Mouse (Mus musculus): ENCODE measurements around the gene Smyd2.

The Smyd2 gene

GRCm38 (mm10) chr1:189876162-189876561 is 46.0 kb downstream of the Smyd2 start:
- in situ Hi-C loops (cut with MboI; ENCODE audit: low sequenced_read_pairs): loop anchor here (10.0 kb wide), 2 partner anchors 99 to 181 kb away; no protein-coding TSS in a partner anchor

GRCm38 (mm10) chr1:189875439-189875861 is 46.7 kb downstream of the Smyd2 start:
- in situ Hi-C loops (cut with MboI; ENCODE audit: low sequenced_read_pairs): loop anchor here (10.0 kb wide), 2 partner anchors 99 to 181 kb away; no protein-coding TSS in a partner anchor

GRCm38 (mm10) chr1:189873591-189873990 is 48.6 kb downstream of the Smyd2 start:
- in situ Hi-C loops (cut with MboI; ENCODE audit: low sequenced_read_pairs): loop anchor here (10.0 kb wide), 2 partner anchors 101 to 179 kb away; no protein-coding TSS in a partner anchor

GRCm38 (mm10) chr1:189872050-189872449 is 50.1 kb downstream of the Smyd2 start:
- in situ Hi-C loops (cut with MboI; ENCODE audit: low sequenced_read_pairs): loop anchor here (10.0 kb wide), 2 partner anchors 103 to 177 kb away; no protein-coding TSS in a partner anchor

GRCm38 (mm10) chr1:189871625-189872024 is 50.5 kb downstream of the Smyd2 start:
- in situ Hi-C loops (cut with MboI; ENCODE audit: low sequenced_read_pairs): loop anchor here (10.0 kb wide), 2 partner anchors 103 to 177 kb away; no protein-coding TSS in a partner anchor

- in situ Hi-C loops (cut with MboI; ENCODE audit: low sequenced_read_pairs): loop anchor here (10.0 kb wide), 2 partner anchors 104 to 176 kb away; no protein-coding TSS in a partner anchor
Measured at GRCm38 (mm10) chr1:189870539-189870938, 51.6 kb downstream of the Smyd2 start.

- in situ Hi-C loops (cut with MboI; ENCODE audit: low sequenced_read_pairs): loop anchor here (10.0 kb wide), 2 partner anchors 105 to 175 kb away; no protein-coding TSS in a partner anchor
Measured at GRCm38 (mm10) chr1:189869651-189870270, 52.4 kb downstream of the Smyd2 start.

GRCm38 (mm10) chr1:189868036-189868435 is 54.1 kb downstream of the Smyd2 start:
- in situ Hi-C loops (cut with MboI; ENCODE audit: low sequenced_read_pairs): no loop called here

- in situ Hi-C loops (cut with MboI; ENCODE audit: low sequenced_read_pairs): no loop called here
Measured at GRCm38 (mm10) chr1:189867497-189867896, 54.7 kb downstream of the Smyd2 start.

GRCm38 (mm10) chr1:189867034-189867433 is 55.1 kb downstream of the Smyd2 start:
- in situ Hi-C loops (cut with MboI; ENCODE audit: low sequenced_read_pairs): no loop called here

GRCm38 (mm10) chr1:189866621-189867020 is 55.5 kb downstream of the Smyd2 start:
- in situ Hi-C loops (cut with MboI; ENCODE audit: low sequenced_read_pairs): no loop called here

- in situ Hi-C loops (cut with MboI; ENCODE audit: low sequenced_read_pairs): no loop called here
Measured at GRCm38 (mm10) chr1:189864846-189865560, 57.2 kb downstream of the Smyd2 start.

- in situ Hi-C loops (cut with MboI; ENCODE audit: low sequenced_read_pairs): no loop called here
Measured at GRCm38 (mm10) chr1:189864301-189864700, 57.9 kb downstream of the Smyd2 start.

GRCm38 (mm10) chr1:189863727-189864126 is 58.4 kb downstream of the Smyd2 start:
- in situ Hi-C loops (cut with MboI; ENCODE audit: low sequenced_read_pairs): no loop called here

GRCm38 (mm10) chr1:189860942-189861315 is 61.2 kb downstream of the Smyd2 start:
- in situ Hi-C loops (cut with MboI; ENCODE audit: low sequenced_read_pairs): no loop called here

GRCm38 (mm10) chr1:189860112-189860941 is 61.8 kb downstream of the Smyd2 start:
- in situ Hi-C loops (cut with MboI; ENCODE audit: low sequenced_read_pairs): no loop called here

- in situ Hi-C loops (cut with MboI; ENCODE audit: low sequenced_read_pairs): no loop called here
Measured at GRCm38 (mm10) chr1:189858377-189858776, 63.8 kb downstream of the Smyd2 start.

GRCm38 (mm10) chr1:189855739-189856138 is 66.4 kb downstream of the Smyd2 start:
- in situ Hi-C loops (cut with MboI; ENCODE audit: low sequenced_read_pairs): no loop called here

GRCm38 (mm10) chr1:189854646-189855045 is 67.5 kb downstream of the Smyd2 start:
- in situ Hi-C loops (cut with MboI; ENCODE audit: low sequenced_read_pairs): no loop called here

GRCm38 (mm10) chr1:189852456-189852855 is 69.7 kb downstream of the Smyd2 start:
- in situ Hi-C loops (cut with MboI; ENCODE audit: low sequenced_read_pairs): no loop called here

- in situ Hi-C loops (cut with MboI; ENCODE audit: low sequenced_read_pairs): no loop called here
Measured at GRCm38 (mm10) chr1:189852051-189852450, 70.1 kb downstream of the Smyd2 start.
